Mouse (Mus musculus) spleen, adult 12 weeks (tissue): Measurements from ENCODE around the gene Crlf1.

Source experiments
- DNase-seq: peaks from one replicate; pipeline ENCODE4 v3.0.0; 2022; ENCODE audit warnings: low spot score

Crlf1 gene

GRCm38 (mm10) chr8:70522592-70523403, 29.8 kb downstream of the Crlf1 start:
- peak; percentile 94 for DNase-seq

GRCm38 (mm10) chr8:70527111-70527511, 34.2 kb downstream of the Crlf1 start:
- DNase-seq = no peak

- peak; percentile 94 for DNase-seq
Measured at GRCm38 (mm10) chr8:70527512-70528181, 34.7 kb downstream of the Crlf1 start, which contains the start of the genes Fkbp8 and Kxd1. TSS of gene Fkbp8 (plus strand) at chr8:70527724. TSS of gene Kxd1 (minus strand) at chr8:70527956.

GRCm38 (mm10) chr8:70528182-70528797, 35.3 kb downstream of the Crlf1 start:
- DNase-seq = no peak

- DNase-seq = no peak
Measured at GRCm38 (mm10) chr8:70529299-70529698, 36.3 kb downstream of the Crlf1 start.

GRCm38 (mm10) chr8:70529741-70530161, 36.8 kb downstream of the Crlf1 start:
- no peak for DNase-seq

GRCm38 (mm10) chr8:70530314-70530713, 37.4 kb downstream of the Crlf1 start:
- DNase-seq = no peak

GRCm38 (mm10) chr8:70534281-70534680, 41.3 kb downstream of the Crlf1 start:
- no peak for DNase-seq

- DNase-seq = no peak
Measured at GRCm38 (mm10) chr8:70535221-70535620, 42.3 kb downstream of the Crlf1 start.

GRCm38 (mm10) chr8:70535701-70536100, 42.7 kb downstream of the Crlf1 start:
- no peak for DNase-seq

- peak; percentile 45 for DNase-seq
Measured at GRCm38 (mm10) chr8:70538024-70538579, 45.1 kb downstream of the Crlf1 start.

- peak; percentile 98 for DNase-seq
Measured at GRCm38 (mm10) chr8:70538633-70539076, 45.7 kb downstream of the Crlf1 start.

- DNase-seq = peak; percentile 99
Measured at GRCm38 (mm10) chr8:70539077-70539813, 46.3 kb downstream of the Crlf1 start, which contains the start of gene Ell. TSS of gene Ell (plus strand) at chr8:70539457.

- DNase-seq = no peak
Measured at GRCm38 (mm10) chr8:70540013-70540506, 47.1 kb downstream of the Crlf1 start.

GRCm38 (mm10) chr8:70540507-70541071, 47.6 kb downstream of the Crlf1 start:
- no peak for DNase-seq

GRCm38 (mm10) chr8:70541081-70541480, 48.1 kb downstream of the Crlf1 start:
- no peak for DNase-seq

GRCm38 (mm10) chr8:70544200-70544687, 51.3 kb downstream of the Crlf1 start:
- DNase-seq = no peak

- DNase-seq = no peak
Measured at GRCm38 (mm10) chr8:70546412-70546811, 53.5 kb downstream of the Crlf1 start.

GRCm38 (mm10) chr8:70547762-70548161, 54.8 kb downstream of the Crlf1 start:
- no peak for DNase-seq

- no peak for DNase-seq
Measured at GRCm38 (mm10) chr8:70549412-70550184, 56.6 kb downstream of the Crlf1 start.
